Mouse (Mus musculus): ENCODE measurements around the gene Pxdc1. TPM values are rescaled to one million over a fixed set of nuclear protein-coding genes. Genes with fewer than 3 reads are reported as not detected.

The Pxdc1 gene
- polyA plus RNA-seq, 1 experiment from 2014 or later, result 9.4 TPM

GRCm38 (mm10) chr13:34645519-34645918 is 7.8 kb downstream of the Pxdc1 start:
- Histone ChIP-seq H3K36me3 (ENCODE audit: control insufficient read depth, insufficient read depth, low read length) (no peaks in the 10 kb centered on the region), H3K9me3 (ENCODE audit: control insufficient read depth, low read length) (no peaks in the 10 kb centered on the region), H3K4me3 (ENCODE audit: low read length) (no peak overlapping the region), H3K27ac (ENCODE audit: low read depth, low read length) (no peak overlapping the region), H3K4me2 (replicated peaks; ENCODE audit: low read depth, low read length) (no peak overlapping the region), H3K27me3 (ENCODE audit: control insufficient read depth, insufficient read depth, low read length) (peaks cover 10% of the 10 kb centered on the region; the same call in 1 of the 2 replicates), H3K4me1 (ENCODE audit: control insufficient read depth, insufficient read depth, low read length) (no peaks in the 10 kb centered on the region), H3K9ac (ENCODE audit: low read depth, low read length) (no peak overlapping the region)
- WGBS, result 92% methylated on average over 5 of the region's 5 CpGs
- no peak for ATAC-seq (ENCODE audit: low FRiP score, low TSS enrichment)

GRCm38 (mm10) chr13:34644401-34644800 is 8.9 kb downstream of the Pxdc1 start:
- Histone ChIP-seq H3K36me3 (ENCODE audit: control insufficient read depth, insufficient read depth, low read length) (no peaks in the 10 kb centered on the region), H3K9me3 (ENCODE audit: control insufficient read depth, low read length) (no peaks in the 10 kb centered on the region), H3K4me2 (replicated peaks; ENCODE audit: low read depth, low read length) (no peak overlapping the region), H3K27ac (ENCODE audit: low read depth, low read length) (no peak overlapping the region), H3K27me3 (ENCODE audit: control insufficient read depth, insufficient read depth, low read length) (0 out of 2 replicates have a peak, but pooled peaks cover 5% of the 10 kb centered on the region), H3K4me3 (ENCODE audit: low read length) (no peak overlapping the region), H3K4me1 (ENCODE audit: control insufficient read depth, insufficient read depth, low read length) (no peaks in the 10 kb centered on the region), H3K9ac (ENCODE audit: low read depth, low read length) (no peak overlapping the region)
- WGBS, result 77% methylated on average over 14 of the region's 14 CpGs
- ATAC-seq (ENCODE audit: low FRiP score, low TSS enrichment), result no peak

GRCm38 (mm10) chr13:34643926-34644325 is 9.4 kb downstream of the Pxdc1 start:
- Histone ChIP-seq H3K27me3 (ENCODE audit: control insufficient read depth, insufficient read depth, low read length) (0 out of 2 replicates have a peak, but pooled peaks cover 5% of the 10 kb centered on the region), H3K4me1 (ENCODE audit: control insufficient read depth, insufficient read depth, low read length) (no peaks in the 10 kb centered on the region), H3K27ac (ENCODE audit: low read depth, low read length) (no peak overlapping the region), H3K36me3 (ENCODE audit: control insufficient read depth, insufficient read depth, low read length) (no peaks in the 10 kb centered on the region), H3K4me2 (replicated peaks; ENCODE audit: low read depth, low read length) (no peak overlapping the region), H3K9me3 (ENCODE audit: control insufficient read depth, low read length) (no peaks in the 10 kb centered on the region), H3K9ac (ENCODE audit: low read depth, low read length) (no peak overlapping the region), H3K4me3 (ENCODE audit: low read length) (no peak overlapping the region)
- 64% methylated on average over 4 of the region's 4 CpGs for WGBS
- no peak for ATAC-seq (ENCODE audit: low FRiP score, low TSS enrichment)

GRCm38 (mm10) chr13:34642941-34643875 is 10.1 kb downstream of the Pxdc1 start:
- H3K36me3 ChIP-seq (ENCODE audit: control insufficient read depth, insufficient read depth, low read length), result 0 out of 2 replicates have a peak, but pooled peaks cover 1% of the 10 kb centered on the region
- H3K9ac ChIP-seq (ENCODE audit: low read depth, low read length), result no peak overlapping the region
- H3K4me1 ChIP-seq (ENCODE audit: control insufficient read depth, insufficient read depth, low read length), result no peaks in the 10 kb centered on the region
- H3K9me3 ChIP-seq (ENCODE audit: control insufficient read depth, low read length), result no peaks in the 10 kb centered on the region
- H3K27ac ChIP-seq (ENCODE audit: low read depth, low read length), result no peak overlapping the region
- no peak overlapping the region for H3K4me2 ChIP-seq (replicated peaks; ENCODE audit: low read depth, low read length)
- H3K4me3 ChIP-seq (ENCODE audit: low read length), result no peak overlapping the region
- ATAC-seq (ENCODE audit: low FRiP score, low TSS enrichment), result no peak
- WGBS, result 33% methylated on average over 7 of the region's 7 CpGs
- H3K27me3 ChIP-seq (ENCODE audit: control insufficient read depth, insufficient read depth, low read length), result no peaks in the 10 kb centered on the region

GRCm38 (mm10) chr13:34641066-34641465 is 12.2 kb downstream of the Pxdc1 start:
- Histone ChIP-seq H3K9ac (ENCODE audit: low read depth, low read length) (no peak overlapping the region), H3K4me3 (ENCODE audit: low read length) (no peak overlapping the region), H3K27ac (ENCODE audit: low read depth, low read length) (no peak overlapping the region), H3K4me2 (replicated peaks; ENCODE audit: low read depth, low read length) (no peak overlapping the region), H3K27me3 (ENCODE audit: control insufficient read depth, insufficient read depth, low read length) (no peaks in the 10 kb centered on the region), H3K4me1 (ENCODE audit: control insufficient read depth, insufficient read depth, low read length) (no peaks in the 10 kb centered on the region), H3K9me3 (ENCODE audit: control insufficient read depth, low read length) (no peaks in the 10 kb centered on the region), H3K36me3 (ENCODE audit: control insufficient read depth, insufficient read depth, low read length) (0 out of 2 replicates have a peak, but pooled peaks cover 2% of the 10 kb centered on the region)
- 44% methylated on average over 2 of the region's 2 CpGs for WGBS
- no peak for ATAC-seq (ENCODE audit: low FRiP score, low TSS enrichment)

- no peak overlapping the region for H3K4me2 ChIP-seq (replicated peaks; ENCODE audit: low read depth, low read length)
- no peak overlapping the region for H3K4me3 ChIP-seq (ENCODE audit: low read length)
- no peaks in the 10 kb centered on the region for H3K4me1 ChIP-seq (ENCODE audit: control insufficient read depth, insufficient read depth, low read length)
- H3K9ac ChIP-seq (ENCODE audit: low read depth, low read length), result no peak overlapping the region
- peaks cover 2% of the 10 kb centered on the region; the same call in 1 of the 2 replicates for H3K36me3 ChIP-seq (ENCODE audit: control insufficient read depth, insufficient read depth, low read length)
- H3K27ac ChIP-seq (ENCODE audit: low read depth, low read length), result no peak overlapping the region
- H3K9me3 ChIP-seq (ENCODE audit: control insufficient read depth, low read length), result no peaks in the 10 kb centered on the region
- H3K27me3 ChIP-seq (ENCODE audit: control insufficient read depth, insufficient read depth, low read length), result no peaks in the 10 kb centered on the region
- ATAC-seq (ENCODE audit: low FRiP score, low TSS enrichment), result no peak
- 48% methylated on average over 5 of the region's 5 CpGs for WGBS
These were observed 17.3 kb downstream of the Pxdc1 start for GRCm38 (mm10) chr13:34635978-34636377.

- Histone ChIP-seq H3K27ac (ENCODE audit: low read depth, low read length) (no peak overlapping the region), H3K36me3 (ENCODE audit: control insufficient read depth, insufficient read depth, low read length) (peaks cover 2% of the 10 kb centered on the region; the same call in 1 of the 2 replicates), H3K4me3 (ENCODE audit: low read length) (no peak overlapping the region), H3K27me3 (ENCODE audit: control insufficient read depth, insufficient read depth, low read length) (no peaks in the 10 kb centered on the region), H3K9me3 (ENCODE audit: control insufficient read depth, low read length) (no peaks in the 10 kb centered on the region), H3K9ac (ENCODE audit: low read depth, low read length) (no peak overlapping the region), H3K4me2 (replicated peaks; ENCODE audit: low read depth, low read length) (no peak overlapping the region), H3K4me1 (ENCODE audit: control insufficient read depth, insufficient read depth, low read length) (no peaks in the 10 kb centered on the region)
- ATAC-seq (ENCODE audit: low FRiP score, low TSS enrichment), result no peak
- 93% methylated on average over 8 of the region's 8 CpGs for WGBS
These were observed 23.0 kb downstream of the Pxdc1 start for GRCm38 (mm10) chr13:34630319-34630718.

GRCm38 (mm10) chr13:34629741-34630140 is 23.5 kb downstream of the Pxdc1 start:
- H3K4me1 ChIP-seq (ENCODE audit: control insufficient read depth, insufficient read depth, low read length), result no peaks in the 10 kb centered on the region
- H3K27me3 ChIP-seq (ENCODE audit: control insufficient read depth, insufficient read depth, low read length), result no peaks in the 10 kb centered on the region
- peaks cover 2% of the 10 kb centered on the region; the same call in 1 of the 2 replicates for H3K36me3 ChIP-seq (ENCODE audit: control insufficient read depth, insufficient read depth, low read length)
- no peaks in the 10 kb centered on the region for H3K9me3 ChIP-seq (ENCODE audit: control insufficient read depth, low read length)
- no peak overlapping the region for H3K27ac ChIP-seq (ENCODE audit: low read depth, low read length)
- ATAC-seq (ENCODE audit: low FRiP score, low TSS enrichment), result no peak
- H3K4me2 ChIP-seq (replicated peaks; ENCODE audit: low read depth, low read length), result no peak overlapping the region
- 94% methylated on average over 5 of the region's 5 CpGs for WGBS
- no peak overlapping the region for H3K4me3 ChIP-seq (ENCODE audit: low read length)
- no peak overlapping the region for H3K9ac ChIP-seq (ENCODE audit: low read depth, low read length)

GRCm38 (mm10) chr13:34627446-34627845 is 25.8 kb downstream of the Pxdc1 start:
- H3K9ac ChIP-seq (ENCODE audit: low read depth, low read length), result no peak overlapping the region
- ATAC-seq (ENCODE audit: low FRiP score, low TSS enrichment), result no peak
- 70% methylated on average over 3 of the region's 3 CpGs for WGBS

More at GRCm38 (mm10) chr13:34627446-34627845, 25.8 kb downstream of the Pxdc1 start:
- Histone ChIP-seq H3K27ac (ENCODE audit: low read depth, low read length) (no peak overlapping the region), H3K4me1 (ENCODE audit: control insufficient read depth, insufficient read depth, low read length) (no peaks in the 10 kb centered on the region), H3K36me3 (ENCODE audit: control insufficient read depth, insufficient read depth, low read length) (peaks cover 2% of the 10 kb centered on the region; the same call in 1 of the 2 replicates), H3K27me3 (ENCODE audit: control insufficient read depth, insufficient read depth, low read length) (no peaks in the 10 kb centered on the region), H3K9me3 (ENCODE audit: control insufficient read depth, low read length) (no peaks in the 10 kb centered on the region), H3K4me3 (ENCODE audit: low read length) (no peak overlapping the region), H3K4me2 (replicated peaks; ENCODE audit: low read depth, low read length) (no peak overlapping the region)

All from kidney, embryonic 14.5 days (tissue).